Mouse (Mus musculus): Measurements from ENCODE around the gene Rps13.
"Not testable (repeated sequence)": the region's sequence is repeated elsewhere in the genome, so short reads cannot be mapped to it uniquely, and the experiment has no call there.

The Rps13 gene

GRCm38 (mm10) chr7:116333713-116334668 is at the start of gene Rps13:
Rps13 (minus strand) TSS chr7:116334195.
- peak; percentile 97 to 99 for DNase-seq (ENCODE audit: inconsistent age in 2 of 2, low spot score in 1 of 2)

DNA sequence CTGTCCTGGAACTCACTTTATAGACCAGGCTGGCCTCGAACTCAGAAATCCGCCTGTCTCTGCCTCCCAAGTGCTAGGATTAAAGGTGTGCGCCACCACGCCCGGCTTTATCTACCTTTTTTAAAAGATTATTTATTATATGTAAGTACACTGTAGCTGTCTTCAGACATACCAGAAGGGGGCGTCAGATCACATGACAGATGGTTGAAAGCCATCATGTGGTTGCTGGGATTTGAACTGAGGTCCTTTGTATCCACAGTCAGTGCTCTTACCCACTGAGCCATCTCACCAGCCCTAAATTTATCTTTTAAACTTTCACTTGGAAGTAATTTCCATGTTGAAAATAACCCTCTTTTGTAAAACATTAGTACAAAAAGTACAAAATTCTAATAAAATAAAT is 45.2 kb upstream of the Rps13 start:
- not testable (repeated sequence) for DNase-seq (ENCODE audit: inconsistent age in 2 of 2, low spot score in 1 of 2)

- no peak for DNase-seq (ENCODE audit: inconsistent age in 2 of 2, low spot score in 1 of 2)
Measured at GRCm38 (mm10) chr7:116374284-116374683, 40.3 kb upstream of the Rps13 start.

DNA sequence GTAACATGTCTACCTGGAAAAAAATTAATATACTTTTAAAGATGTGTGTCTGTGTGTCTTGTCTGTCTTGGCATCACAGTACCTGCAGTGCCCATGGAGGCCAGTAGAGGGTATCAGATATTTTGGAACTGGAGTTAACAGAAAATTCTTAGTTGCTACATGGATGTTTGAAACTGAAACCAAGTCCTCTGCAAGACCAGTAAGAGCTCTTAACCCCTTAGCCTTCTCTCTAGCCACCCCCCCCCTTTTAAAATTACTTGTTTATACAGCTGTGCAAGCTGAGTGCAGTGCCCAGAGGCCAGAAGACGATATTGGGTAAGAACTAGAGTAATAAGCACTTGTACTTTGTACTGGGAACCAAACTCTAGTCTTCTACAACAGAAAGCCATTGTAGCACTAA is 2.2 kb upstream of the Rps13 start:
- DNase-seq (ENCODE audit: inconsistent age in 2 of 2, low spot score in 1 of 2) = peak; percentile 67 to 91

DNA sequence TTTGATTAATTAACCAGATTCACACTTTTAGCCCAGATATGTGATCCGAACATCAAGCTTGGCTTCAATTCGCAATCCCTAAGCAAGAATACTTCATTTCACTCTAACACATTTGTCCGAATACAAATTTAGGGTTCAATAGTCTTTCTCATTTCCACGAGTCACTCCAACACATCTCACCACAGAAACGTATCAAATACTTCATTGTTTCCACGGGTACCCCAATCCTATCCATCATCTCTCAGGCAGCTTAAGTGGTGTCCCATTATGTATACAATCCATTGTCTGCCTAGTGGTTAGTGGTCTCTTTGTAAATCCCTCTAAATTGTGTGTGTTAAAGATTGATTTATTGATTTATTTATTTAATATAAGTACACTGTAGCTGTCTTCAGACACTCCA is 1.1 kb upstream of the Rps13 start:
- peak in 1 of 2 experiments; percentile 32 for DNase-seq (ENCODE audit: inconsistent age in 2 of 2, low spot score in 1 of 2)

DNA sequence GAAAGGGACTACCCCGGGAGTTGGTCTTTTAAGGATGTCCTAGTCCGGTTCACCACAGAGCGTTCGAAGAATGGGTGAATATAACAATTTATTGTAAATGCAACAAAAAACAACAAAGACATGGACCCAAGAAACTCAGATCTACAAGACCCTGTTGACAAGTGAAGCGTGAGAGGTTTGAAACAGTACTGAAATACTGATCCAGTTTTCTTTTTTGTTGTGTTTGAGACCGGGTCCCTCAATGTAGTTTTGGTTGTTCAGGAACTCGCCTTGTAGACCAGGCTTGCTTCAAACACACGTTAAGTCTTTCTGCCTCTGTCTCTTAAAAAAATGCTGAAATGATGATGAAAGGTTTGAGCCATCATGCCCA is 659 bp upstream of the Rps13 start:
- no peak for DNase-seq (ENCODE audit: inconsistent age in 2 of 2, low spot score in 1 of 2)

GRCm38 (mm10) chr7:116331246-116331645 is 2.7 kb downstream of the Rps13 start:
- DNase-seq (ENCODE audit: inconsistent age in 2 of 2, low spot score in 1 of 2) = no peak

DNA sequence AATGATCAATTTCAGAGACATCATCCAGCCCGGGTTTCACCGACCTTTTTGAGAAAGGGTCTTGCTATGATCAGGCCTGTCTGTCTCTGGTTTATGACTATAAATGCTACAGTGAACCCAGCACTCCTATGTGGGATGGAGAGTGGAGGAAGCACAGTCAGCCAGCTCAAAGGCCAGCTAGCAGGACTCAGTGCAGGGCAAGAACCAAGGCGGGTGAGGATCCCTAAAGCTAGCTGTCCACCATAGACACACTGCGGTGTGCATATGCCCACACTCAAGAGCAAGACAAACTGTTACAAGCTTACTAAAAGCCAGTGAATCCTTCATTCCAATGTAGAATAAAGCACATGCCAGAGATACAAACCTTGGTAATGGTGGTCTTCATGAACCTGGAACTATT is 4.1 kb downstream of the Rps13 start:
- no peak for DNase-seq (ENCODE audit: inconsistent age in 2 of 2, low spot score in 1 of 2)

GRCm38 (mm10) chr7:116328777-116329176 is 5.2 kb downstream of the Rps13 start:
- no peak for DNase-seq (ENCODE audit: inconsistent age in 2 of 2, low spot score in 1 of 2)

GRCm38 (mm10) chr7:116327901-116328300 is 6.1 kb downstream of the Rps13 start:
- no peak for DNase-seq (ENCODE audit: inconsistent age in 2 of 2, low spot score in 1 of 2)

- peak; percentile 75 to 89 for DNase-seq (ENCODE audit: inconsistent age in 2 of 2, low spot score in 1 of 2)
Measured at GRCm38 (mm10) chr7:116323331-116323964, 10.5 kb downstream of the Rps13 start.

DNA sequence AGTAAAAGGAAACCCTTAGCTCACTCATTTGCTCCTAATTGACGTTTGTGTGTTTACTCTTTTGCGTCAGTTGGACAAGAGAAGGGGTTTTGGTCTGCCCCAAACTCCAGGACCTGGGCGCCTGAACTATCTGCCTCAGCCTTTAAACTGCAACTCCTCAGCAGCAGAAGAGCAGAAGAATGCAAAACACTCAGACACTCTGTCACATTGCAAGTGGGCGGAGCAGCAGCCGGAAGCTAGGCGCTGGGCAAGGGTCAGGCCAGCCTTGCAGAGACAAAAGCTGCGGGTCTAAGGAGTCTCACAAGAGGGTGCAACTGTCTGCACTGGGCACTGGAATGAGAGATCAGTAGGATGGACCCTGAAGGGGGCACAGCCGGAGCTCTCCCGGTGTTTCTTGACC is 24.5 kb downstream of the Rps13 start:
- DNase-seq (ENCODE audit: inconsistent age in 2 of 2, low spot score in 1 of 2) = peak; percentile 36 to 52

DNA sequence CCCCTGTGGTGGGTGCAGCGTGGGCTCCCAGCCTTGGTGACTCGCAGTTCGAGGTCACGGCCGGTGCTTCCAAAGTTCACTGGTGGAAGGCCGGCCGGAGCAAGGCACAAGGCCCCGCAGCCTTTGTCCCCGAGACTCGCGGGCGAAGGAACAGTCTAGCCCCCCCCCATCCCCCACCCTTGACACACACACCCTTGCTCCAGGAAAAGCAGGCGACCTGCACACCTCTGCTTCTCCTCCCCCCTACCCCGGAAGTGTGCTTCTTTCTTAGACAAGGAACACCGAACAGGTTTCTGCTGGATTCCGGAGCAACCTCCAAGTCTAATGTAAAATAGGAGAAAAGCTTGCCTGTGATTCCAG is 25.4 kb downstream of the Rps13 start:
- DNase-seq (ENCODE audit: inconsistent age in 2 of 2, low spot score in 1 of 2) = no peak

DNA sequence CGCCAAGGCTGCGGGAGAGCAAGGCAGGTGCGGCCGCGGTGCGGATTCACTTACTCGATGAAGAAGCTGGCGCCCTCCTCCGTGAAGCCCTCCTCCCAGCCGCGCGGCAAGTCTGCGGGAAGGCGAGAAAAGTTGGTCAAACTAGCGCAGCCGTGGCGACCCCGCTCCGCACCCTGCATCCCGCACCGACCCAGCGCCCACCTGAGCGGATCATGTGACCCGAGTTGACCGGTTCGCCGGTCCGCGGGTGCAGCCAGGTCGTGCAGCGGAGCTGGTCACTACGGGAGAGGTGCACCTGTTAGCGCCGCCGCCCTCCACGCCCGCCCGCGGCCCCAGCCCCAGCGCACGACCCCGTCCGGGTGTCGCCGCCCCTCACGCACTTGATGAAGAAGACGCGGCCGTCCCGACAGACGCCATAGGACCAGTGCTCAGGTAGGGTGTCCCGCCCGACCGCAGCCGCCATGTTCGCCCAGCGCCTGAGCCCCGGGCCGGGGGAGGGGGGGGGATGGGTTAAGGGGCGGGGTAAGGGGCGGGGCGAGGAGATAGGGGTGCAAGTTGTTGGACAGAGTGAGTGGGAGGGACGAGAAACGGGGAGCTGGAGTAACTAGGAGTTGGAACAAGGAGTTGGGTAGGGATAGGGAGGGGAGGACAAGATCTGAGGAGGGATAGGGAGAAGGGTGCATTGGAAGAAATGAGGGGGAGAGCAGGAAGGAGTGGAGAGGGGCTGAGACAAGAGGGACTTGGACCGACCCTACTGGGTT is 25.9 kb downstream of the Rps13 start, which contains the start of gene Plekha7:
Gene Plekha7, minus strand, starts transcription at position 506 of the 761 bp plus-strand sequence.
- DNase-seq (ENCODE audit: inconsistent age in 2 of 2, low spot score in 1 of 2) = peak; percentile 69 to 89

- peak; percentile 80 to 93 for DNase-seq (ENCODE audit: inconsistent age in 2 of 2, low spot score in 1 of 2)
Measured at GRCm38 (mm10) chr7:116307099-116307870, 26.7 kb downstream of the Rps13 start.

- no peak for DNase-seq (ENCODE audit: inconsistent age in 2 of 2, low spot score in 1 of 2)
Measured at GRCm38 (mm10) chr7:116306601-116307000, 27.4 kb downstream of the Rps13 start.

GRCm38 (mm10) chr7:116301661-116302311 is 32.2 kb downstream of the Rps13 start:
- DNase-seq (ENCODE audit: inconsistent age in 2 of 2, low spot score in 1 of 2) = no peak

DNA sequence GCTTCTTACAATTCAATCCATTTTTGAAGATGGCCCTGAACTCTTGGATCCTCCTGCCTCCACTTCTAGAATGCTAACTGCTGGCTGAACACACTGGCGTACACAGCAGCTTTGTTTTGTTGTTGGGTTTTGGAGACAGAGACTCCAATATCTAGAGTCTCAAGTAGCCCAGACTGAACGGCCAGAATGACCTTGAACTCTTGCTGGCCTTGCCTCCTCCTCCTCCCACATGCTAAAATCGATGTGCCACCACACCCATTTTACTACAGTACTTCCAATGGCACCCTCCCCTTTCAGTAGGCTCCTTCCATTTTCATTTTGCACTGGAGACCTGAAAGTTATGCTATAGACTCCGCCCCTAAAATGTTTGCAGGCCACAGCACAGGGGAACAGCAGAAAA is 32.9 kb downstream of the Rps13 start:
- DNase-seq (ENCODE audit: inconsistent age in 2 of 2, low spot score in 1 of 2) = no peak

GRCm38 (mm10) chr7:116298851-116299250 is 35.1 kb downstream of the Rps13 start:
- DNase-seq (ENCODE audit: inconsistent age in 2 of 2, low spot score in 1 of 2) = no peak

DNA sequence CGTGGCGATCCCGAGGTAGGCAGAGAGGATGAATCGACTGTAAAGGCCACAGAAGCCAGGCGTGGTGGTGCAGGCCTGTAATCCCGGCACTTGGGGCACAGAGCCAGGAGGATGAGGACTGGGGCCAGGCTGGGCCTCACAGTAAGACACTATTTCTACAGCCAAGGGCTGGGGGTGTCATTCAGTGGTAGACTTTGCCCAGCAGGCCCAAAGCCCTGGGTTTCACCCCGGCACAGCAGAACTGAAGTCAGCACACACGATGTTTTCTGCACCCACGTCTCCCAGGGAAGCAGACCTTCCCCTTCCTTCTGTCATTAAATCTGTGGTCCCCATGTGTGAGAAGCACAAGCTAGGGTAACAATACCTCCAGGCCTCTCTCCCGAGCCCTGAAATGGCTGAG is 35.6 kb downstream of the Rps13 start:
- DNase-seq (ENCODE audit: inconsistent age in 2 of 2, low spot score in 1 of 2) = no peak

Measured in adrenal gland, adult (tissue).